Mouse (Mus musculus): ENCODE data around the gene Cpa5.

The Cpa5 gene

DNA sequence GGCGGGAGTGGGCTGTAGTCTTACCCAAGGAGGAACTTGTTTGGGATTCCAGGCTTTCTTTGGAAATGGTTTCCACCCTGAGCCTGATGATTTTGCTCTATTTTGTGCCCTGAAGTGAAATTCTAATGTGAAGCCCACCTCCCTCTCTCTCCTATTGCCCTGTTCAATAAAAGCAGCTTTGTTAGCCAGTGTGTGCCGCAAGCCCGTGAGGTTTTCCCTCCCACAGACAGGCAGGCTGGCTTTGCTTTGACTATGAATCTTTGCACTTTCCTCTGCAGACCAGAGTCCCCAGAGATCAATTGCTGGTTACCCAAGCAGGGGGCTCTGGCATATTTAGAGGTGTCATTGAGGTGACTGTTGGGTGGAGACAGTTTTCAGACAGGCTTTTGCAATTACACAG is 33.7 kb downstream of the Cpa5 start:
- no peak for DNase-seq (ENCODE audit: low read depth, low spot score)

DNA sequence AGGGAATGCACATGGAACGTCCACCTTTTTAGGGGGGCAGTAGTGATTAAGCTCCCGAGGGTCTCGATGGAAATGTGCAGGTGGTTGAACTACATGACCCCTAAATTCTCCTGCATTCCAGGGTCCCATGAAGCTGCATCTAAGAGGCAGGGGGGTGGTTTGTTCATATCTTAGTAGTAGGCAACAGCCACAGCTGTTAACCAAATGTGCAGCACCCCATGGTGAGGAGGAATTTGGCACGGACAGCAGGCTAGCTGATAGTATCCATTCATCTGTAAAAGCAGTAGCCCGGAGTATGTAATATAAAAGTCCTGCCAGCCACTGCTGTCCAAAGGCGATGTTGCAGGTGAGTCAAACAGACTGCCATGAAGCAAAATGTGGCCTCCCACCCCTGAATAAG is 34.6 kb downstream of the Cpa5 start:
- no peak for DNase-seq (ENCODE audit: low read depth, low spot score)

DNA sequence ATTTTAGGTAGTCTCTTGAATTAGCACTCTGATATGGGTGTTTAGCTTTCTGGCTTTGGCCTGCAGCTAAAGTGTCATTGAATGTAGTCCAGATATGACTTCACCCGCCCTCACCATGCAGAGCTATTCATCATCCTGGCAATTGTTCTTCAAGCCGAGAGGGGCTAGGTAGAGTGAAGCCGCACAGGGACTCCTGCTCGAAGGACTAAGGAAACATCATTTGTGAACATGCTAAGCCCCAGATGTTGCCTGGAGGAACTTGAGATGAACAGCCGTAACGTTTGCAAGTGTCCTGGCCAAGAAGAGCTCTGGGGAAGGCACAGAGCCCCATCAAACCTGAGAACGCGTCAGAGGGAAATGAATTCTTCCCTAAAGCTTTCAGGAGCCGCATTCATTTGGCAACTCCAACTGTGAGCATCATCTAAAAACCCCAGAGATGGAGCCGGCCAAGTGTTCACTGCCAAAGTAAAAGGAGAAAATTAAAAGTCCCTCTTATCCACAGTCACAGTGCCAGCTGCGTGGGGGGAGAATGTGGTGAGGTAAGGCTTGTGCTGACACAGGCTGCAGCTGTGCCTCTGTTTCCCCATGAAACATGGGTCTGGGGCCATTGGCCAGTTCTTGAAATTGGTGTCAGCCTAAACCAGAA is 39.0 kb downstream of the Cpa5 start:
- no peak for DNase-seq (ENCODE audit: low read depth, low spot score)

DNA sequence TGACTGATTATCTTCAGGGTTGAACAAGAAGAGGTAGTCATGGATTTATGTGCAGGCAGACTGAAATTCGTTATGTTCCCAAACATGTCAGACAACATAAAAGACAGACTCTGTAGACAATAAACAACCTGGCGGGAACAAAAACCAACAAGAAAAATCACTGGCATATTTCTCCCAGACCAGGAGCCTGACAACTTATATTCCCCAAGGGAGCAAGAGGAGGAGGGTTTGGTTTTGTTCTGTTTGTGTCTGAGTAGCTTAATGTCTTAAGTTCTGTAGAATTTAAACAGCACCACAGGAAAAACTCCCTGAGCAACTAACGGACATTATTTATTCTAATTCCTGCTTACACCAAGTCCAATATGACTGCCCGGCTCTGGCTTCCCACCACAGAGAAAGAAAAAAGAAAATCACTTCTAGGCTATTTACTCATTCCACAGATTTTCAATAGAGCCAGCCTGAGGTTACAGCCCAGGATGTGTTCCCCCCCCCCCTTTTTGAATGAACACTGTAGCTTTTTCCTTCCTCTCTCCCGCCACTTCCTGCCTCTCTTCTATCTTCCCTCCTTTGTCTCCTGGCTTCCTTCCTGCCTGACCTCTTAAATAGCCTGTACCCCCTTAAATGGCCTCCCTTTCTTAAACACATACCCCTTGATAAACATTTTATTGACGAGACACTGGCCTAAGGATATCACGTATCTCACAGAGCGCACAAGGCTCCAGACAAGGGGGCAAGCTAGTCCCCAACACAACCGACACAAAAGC is 41.8 kb downstream of the Cpa5 start:
- DNase-seq (ENCODE audit: low read depth, low spot score) = no peak

DNA sequence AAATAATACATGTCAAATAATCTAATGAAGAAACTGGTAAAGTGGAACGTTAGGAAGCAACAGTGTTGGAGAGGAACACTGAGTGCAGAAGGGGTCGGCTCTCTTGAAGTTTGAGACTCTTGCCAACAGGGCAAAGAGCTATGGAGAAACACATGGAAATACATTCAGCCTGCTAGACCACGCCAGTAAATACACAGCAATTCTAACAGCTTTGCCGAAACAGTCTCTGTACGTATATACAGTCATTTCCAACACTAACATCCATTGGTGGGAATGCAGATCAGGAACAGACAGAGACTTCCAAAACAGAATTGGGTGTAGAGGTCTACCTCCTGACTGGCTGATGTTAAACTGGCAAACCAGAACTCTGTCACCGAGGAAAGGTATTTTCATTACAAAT is 42.7 kb downstream of the Cpa5 start:
- DNase-seq (ENCODE audit: low read depth, low spot score) = no peak

DNA sequence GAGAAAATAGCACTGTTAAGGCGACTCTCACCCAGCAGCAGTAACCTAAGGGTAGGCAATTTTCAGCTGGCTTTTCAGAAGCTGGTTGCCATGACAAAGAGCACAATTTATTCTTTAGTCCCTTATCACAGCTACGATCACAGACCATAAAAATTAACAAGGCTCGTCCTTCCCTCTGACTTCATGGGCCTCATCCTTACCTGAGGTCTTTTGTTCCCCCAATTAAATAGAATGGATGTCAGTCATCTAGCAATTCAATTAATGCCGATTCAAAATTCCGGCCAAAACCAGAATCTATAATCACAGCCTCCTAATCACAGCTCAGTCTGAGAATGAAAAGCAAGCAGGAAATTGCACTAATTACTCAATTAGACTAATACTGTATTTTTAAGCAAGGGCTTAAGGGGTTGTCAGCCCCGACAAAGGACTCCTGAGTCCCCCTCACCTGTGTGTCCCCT is 43.6 kb downstream of the Cpa5 start:
- no peak for DNase-seq (ENCODE audit: low read depth, low spot score)

DNA sequence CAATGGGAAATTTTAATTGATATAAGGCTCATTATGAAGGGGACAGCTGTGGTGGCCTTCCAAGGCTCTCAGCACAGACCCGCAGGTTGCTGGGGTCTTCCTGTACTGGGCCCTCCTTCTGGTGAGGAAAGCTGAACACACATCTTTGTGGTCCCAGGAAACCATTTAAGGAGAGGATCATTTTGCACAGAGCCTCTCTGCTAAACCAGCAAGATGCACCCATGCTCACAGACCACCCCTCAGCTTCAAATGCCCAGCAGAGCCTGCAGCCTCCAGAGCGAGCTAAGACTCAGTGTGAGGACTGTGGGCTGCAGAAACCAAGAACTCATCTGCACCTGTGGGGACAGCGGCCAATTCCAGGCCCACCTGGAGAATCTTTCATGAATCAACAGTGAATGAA is 44.1 kb downstream of the Cpa5 start:
- DNase-seq (ENCODE audit: low read depth, low spot score) = no peak

DNA sequence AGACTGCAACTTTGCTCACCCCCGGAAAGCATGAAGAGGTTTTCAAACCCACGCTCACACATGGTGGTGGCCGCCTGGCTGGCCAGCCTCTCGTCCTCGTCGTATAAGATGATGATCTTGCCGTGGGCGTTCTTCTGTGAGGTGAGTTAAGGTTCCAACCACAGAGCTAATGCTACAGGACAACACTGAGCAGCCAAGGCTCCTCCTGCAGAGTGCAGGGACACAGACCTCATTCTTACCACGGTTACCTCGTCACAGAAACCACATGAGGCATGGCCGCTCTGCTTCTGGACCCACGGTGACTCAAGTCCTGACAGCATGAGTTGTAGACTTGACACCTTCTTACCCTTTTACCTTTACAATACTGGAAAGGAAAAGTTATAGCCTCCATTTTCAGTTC is 46.5 kb downstream of the Cpa5 start:
- no peak for DNase-seq (ENCODE audit: low read depth, low spot score)

DNA sequence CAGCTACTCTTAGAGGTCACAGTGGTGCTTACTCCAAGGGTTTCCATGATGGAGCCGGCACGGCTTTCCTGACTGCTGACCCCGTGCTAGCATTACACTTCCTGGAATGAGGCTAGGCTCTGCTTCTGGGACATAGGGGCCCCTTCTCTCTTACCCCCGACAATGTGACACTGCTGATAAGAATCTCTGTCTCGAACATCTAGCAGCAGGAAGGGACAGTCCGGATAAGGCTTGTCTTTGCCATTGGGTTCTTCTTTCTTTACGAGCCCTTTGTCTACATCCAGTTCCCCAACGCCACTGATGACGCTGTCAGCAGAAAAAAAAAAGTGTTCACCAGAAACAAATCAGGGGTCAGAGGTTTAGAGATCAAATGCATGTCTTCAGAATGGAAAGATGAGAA is 47.8 kb downstream of the Cpa5 start:
- DNase-seq (ENCODE audit: low read depth, low spot score) = no peak

DNA sequence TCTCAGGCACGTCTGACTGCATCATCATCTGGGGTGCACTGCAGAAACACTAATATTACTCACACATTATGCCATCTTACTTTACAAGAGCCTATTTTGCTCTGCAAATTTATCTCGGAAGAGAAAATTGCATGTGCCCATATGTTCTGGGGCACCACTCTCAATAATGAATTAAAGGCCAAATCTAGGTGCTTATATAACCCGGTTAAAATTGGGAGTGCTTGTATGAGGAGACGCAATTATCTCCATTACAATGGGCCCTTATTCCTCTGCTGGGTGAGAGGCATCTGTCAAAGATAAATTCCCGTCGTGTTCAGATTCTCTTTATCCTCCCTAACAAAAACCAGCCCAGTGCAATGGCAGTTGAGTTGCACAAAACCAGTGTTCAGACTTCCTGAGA is 54.0 kb downstream of the Cpa5 start:
- DNase-seq (ENCODE audit: low read depth, low spot score) = no peak

DNA sequence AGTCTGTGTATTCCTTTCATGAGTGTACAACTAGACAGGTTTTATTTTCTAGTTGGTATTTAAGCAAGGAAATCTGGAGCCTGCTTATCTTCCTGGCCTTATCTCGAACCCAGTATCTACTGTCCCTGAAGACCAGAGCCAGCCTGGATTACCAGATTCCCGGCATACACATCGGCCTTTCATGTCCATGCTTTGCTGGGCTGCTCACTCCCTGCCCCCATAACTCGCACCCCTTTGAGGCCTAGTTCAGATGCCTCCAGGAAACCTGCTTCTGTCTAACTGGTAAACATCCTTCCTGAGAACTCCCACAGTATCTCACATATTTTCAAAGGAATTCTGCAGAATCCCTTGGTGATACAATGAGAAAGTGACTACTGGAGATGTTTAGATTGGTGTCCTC is 54.5 kb downstream of the Cpa5 start:
- DNase-seq (ENCODE audit: low read depth, low spot score) = no peak

DNA sequence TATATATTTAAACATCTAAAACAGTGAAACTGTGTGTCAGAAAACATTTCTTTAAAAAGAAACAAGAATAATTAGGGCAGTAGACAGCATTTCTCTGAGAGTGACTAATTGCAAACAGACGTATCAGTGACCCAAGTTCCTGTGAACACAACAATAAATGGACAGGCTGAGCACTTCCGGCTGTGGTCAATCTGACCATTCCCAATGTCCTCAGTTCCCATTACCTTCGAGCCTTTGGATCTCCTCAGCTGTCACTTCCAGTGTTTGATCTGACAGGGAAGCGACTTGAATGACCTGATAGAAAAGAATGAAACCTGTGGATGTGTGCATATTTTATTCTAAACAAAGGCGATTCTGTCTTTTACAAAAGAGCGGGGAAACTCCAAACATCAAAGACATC is 55.2 kb downstream of the Cpa5 start:
- DNase-seq (ENCODE audit: low read depth, low spot score) = no peak

DNA sequence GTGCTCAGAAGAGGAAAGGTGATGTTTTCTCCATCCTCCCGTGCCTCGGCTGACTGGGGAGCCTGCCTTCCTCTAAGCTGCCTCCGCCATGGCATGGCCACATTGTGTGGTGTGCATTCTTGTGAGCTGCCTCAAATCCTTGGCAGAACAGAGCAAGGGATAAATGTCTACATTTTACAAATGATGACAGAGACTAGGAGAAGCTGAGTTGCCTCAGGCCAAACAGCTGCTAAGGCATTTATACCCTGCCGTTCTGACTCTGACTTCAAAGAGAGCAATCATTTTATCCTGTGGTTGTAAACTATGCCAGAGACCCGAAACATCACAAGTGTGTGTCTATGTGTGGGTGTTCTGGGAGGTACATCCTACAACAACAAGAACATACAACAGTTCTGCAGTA is 56.8 kb downstream of the Cpa5 start:
- DNase-seq (ENCODE audit: low read depth, low spot score) = no peak

DNA sequence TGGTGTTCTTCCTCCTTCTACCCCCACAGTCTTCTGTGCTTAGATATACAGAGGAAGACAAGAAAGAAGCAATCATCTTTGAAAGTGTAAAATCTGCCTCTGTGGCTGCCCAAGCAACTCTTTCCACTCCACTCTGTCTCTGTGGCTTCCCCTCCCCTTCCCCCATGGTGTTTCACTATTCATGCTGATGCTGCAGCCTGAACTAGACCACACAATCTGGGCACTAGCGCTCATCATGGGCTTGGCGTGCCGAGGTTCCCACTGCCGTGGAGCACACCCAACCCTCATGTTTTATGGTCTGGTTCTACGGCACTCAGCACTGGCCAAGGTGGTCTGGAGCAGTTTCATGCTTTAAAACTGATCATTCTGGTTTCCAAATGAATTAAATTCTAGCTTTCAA is 60.9 kb downstream of the Cpa5 start:
- DNase-seq (ENCODE audit: low read depth, low spot score) = no peak

DNA sequence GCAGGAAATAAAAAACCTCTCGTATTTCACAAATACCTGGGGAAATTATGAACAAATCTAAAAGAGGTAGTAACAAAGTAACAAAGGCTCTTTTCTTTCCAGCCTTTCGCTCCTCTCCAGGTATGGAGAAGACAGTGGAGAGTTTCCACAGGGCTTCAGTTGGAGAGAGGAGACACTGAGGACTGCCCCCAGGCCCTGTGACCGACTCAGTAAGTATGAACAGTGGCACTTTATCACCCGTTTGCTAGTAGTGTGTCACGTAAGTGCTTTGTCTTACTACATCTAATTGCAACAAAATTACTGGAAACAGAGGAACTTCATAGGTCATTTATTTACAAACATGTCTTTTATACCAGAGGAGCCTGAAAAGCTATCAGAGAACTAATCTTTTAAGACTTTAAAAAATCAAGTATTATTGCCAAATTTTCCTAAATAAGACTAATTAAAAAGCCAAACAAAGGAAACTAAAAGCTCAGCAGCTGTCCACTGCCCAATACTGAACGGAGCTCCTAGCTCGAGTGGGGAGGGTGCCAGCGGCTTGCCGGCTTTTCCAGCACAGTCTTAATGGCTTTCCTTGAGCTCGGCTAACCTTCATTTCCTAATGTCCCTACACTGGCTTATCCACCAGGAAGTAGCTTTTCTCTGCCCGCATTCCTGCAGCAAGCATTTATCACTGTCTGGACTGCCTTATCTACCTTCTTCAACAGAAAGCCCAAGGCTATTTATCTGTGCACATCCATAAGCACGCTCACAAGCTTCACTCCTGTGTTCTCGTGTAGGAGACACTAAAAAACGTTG is 63.2 kb downstream of the Cpa5 start:
- no peak for DNase-seq (ENCODE audit: low read depth, low spot score)

DNA sequence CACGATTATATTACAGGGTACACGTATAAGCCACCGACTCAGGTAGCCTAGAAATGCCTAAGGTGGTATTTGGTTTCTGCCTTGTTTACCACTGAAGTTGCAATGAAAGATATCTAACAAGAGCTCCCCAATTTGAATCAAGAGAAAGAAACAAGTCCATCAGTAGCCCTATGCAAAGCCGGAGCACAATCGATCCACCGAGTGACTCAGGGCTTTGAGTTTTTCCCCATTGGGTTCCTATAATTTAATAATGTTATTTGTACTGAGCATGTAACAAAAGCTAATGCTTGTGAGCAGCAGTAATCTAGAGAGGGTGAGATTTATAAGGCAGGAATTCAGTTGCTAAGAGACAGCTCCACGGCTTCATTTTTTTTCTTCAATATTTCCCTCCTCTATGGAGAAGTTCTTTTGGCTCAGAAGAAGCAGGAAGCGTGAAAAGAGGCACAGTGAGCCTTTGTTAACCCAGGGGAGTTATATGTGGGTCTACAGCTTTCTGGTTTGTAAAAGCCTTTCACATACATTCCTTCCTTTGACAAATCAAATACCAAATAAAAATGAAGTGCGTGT is 64.0 kb downstream of the Cpa5 start:
- DNase-seq (ENCODE audit: low read depth, low spot score) = no peak

DNA sequence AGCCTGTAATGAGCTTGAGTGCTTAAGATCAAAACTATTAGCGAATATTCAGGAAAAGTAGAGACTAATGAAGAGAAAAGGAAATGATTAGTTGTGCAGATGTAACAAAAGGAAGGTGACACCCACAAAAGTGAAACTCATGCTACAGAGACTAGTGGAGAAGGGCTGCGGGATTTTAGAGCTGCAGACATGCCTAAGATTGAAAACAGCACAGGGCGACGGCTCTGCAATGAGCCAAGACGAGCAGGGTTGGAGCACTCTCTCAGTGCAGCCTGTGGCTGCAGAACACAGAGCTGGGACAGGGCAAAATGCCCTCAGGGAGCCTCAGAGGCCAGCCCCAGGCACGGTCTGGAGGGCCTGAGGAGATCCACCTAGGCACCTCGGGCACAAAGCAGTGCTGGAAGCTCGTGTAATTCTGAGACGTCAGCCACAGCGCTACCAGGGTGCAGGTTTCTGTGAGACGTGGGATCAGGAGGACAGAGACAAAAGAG is 64.5 kb downstream of the Cpa5 start:
- DNase-seq (ENCODE audit: low read depth, low spot score) = no peak

DNA sequence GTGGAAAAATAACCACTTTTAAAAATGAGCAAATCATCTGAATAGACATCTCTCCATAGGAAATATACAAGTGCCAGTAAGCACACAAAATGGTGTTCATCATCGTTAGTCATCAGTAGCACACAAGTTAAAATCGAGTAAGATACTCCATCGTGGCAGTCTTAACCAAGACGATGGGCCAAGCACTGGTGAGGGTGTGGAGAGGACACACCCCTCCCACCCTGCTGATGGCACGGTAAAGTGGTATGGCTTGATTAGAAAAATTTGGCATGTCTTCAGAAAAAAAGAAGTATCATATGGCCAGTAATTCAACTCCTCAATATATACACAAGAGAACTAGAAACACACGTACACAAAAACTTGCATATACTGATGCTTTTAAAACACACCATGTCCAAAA is 65.7 kb downstream of the Cpa5 start:
- DNase-seq (ENCODE audit: low read depth, low spot score) = no peak

DNA sequence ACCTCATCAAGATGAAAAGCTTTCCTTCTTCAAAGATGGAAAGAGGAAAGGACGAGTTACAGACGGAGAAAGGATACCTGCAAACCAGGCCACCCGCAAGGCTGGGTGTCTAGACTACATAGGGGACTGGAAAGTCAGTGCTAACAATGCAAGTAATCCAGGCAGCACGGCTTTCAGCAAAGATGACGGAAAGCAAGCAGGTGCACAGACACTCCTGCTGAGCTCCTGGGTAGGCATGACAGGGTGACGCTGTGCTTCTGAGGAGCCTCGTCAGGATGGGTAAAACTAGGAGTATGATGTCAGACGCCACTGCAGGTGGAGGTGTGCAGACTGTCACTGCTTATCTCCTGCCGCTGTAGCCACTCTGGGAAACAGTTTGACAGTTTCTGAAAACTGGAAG is 66.8 kb downstream of the Cpa5 start:
- DNase-seq (ENCODE audit: low read depth, low spot score) = no peak

DNA sequence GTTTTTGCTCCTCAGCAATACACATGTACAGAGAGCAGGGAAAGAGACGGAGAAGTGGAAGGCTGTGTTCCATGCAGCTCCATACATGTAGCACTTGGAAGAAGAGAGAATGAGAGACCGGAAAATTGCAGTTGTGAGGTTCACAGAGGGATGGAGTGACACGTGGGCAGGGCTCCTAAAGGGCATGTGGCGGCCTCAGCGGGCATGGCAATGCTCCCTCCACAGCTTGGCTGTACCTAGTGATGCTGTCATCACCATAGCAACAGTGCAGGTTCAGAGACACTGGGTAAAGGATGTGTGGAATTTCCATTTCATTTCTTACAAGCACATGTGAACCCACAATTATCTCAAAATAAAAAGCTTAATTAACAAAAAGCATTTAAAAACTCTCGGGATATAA is 67.7 kb downstream of the Cpa5 start:
- DNase-seq (ENCODE audit: low read depth, low spot score) = no peak

DNA sequence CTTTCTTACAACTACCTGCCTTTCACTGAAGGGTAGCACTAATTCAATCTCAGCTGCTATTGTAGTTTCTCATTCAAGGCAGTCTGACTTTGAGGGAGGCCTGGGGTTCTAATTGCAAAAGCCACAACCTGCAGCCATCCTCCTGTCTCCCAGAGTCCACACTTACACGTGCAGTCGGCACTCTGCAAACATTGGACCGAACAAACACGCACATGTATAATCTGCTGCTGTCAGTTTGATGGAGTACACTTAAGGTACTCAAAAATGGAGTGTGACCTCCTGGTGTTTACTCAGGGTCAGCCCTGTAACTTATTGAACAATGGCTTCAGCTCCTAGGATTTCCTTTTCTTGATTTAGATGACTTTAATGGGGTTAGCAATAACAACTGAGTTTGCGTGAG is 68.8 kb downstream of the Cpa5 start:
- no peak for DNase-seq (ENCODE audit: low read depth, low spot score)

DNA sequence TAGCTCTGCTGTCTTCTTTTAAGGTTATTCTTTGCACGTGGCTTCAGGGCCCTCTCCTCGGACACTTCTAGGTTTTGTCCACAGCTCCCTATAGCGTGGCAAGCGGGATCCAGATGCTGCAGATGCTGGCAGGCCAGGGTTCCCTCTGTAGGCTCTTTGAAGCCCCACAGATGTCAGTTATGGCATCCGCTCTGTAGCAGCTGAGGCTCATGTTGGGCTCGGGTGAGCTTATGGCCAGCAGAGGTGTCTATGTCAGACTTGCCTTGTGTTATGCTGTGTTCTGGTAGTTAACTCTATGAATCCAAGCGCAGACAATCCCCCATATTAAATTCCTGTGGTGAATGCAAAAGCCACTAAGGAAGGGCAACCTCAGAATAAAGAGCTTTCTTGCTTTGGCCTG is 69.6 kb downstream of the Cpa5 start:
- no peak for DNase-seq (ENCODE audit: low read depth, low spot score)

Measured in ES-CJ7 (cell line).